Mouse (Mus musculus) heart, postnatal 0 days (tissue): ENCODE data around the gene Tbx1. TPM values are rescaled to one million over a fixed set of nuclear protein-coding genes. Genes with fewer than 3 reads are reported as not detected.

ENCODE experiments used
- ATAC-seq: fragments of 200-750 bp; cut with Nextera tagmentation; 2 replicates; pipeline ENCODE4 v1.8.0; 2017; ENCODE audit warnings: low read depth, moderate number of reproducible peaks, moderate library complexity; ENCODE audit not compliant: insufficient read depth
- DNase-seq: peaks from one replicate; pipeline ENCODE4 v3.0.0-alpha.2; 2016; ENCODE audit warnings: low spot score
- H3K27ac ChIP-seq: fragments of 300-500 bp; sonication (generic); 2 replicates; pipeline ENCODE4 v1.5.1; 2014; ENCODE audit warnings: low read depth, mild to moderate bottlenecking
- H3K27me3 ChIP-seq: fragments of 300-500 bp; sonication (generic); 2 replicates; pipeline ENCODE4 v1.6.1; 2014; ENCODE audit warnings: low read length, mixed read lengths; ENCODE audit not compliant: control insufficient read depth, insufficient read depth
- H3K36me3 ChIP-seq: fragments of 300-500 bp; sonication (generic); replicated peaks from 2 replicates; pipeline ENCODE4 v1.6.1; 2014; ENCODE audit warnings: low read length, mixed read lengths; ENCODE audit not compliant: control insufficient read depth, insufficient read depth
- H3K4me1 ChIP-seq: fragments of 300-500 bp; sonication (generic); 2 replicates; pipeline ENCODE4 v1.6.1; 2014; ENCODE audit warnings: antibody characterized with exemption; ENCODE audit not compliant: control insufficient read depth, insufficient read depth
- H3K4me2 ChIP-seq: fragments of 300-500 bp; sonication (generic); 2 replicates; pipeline ENCODE4 v1.6.1; 2014; ENCODE audit warnings: low read depth, mild to moderate bottlenecking, low read length, moderate library complexity
- H3K4me3 ChIP-seq: fragments of 300-500 bp; sonication (generic); 2 replicates; pipeline ENCODE4 v1.5.1; 2014; ENCODE audit warnings: low read depth, low read length
- H3K9ac ChIP-seq: fragments of 300-500 bp; sonication (generic); replicated peaks from 2 replicates; pipeline ENCODE4 v1.6.1; 2014; ENCODE audit warnings: low read depth, low read length, mixed read lengths
- H3K9me3 ChIP-seq: fragments of 300-500 bp; sonication (generic); replicated peaks from 2 replicates; pipeline ENCODE4 v1.6.1; 2016; ENCODE audit warnings: low read length; ENCODE audit not compliant: control insufficient read depth
- CTCF ChIP-seq: IDR thresholded peaks from 2 replicates; pipeline ENCODE4 v1.5.1; 2016; ENCODE audit warnings: antibody characterized with exemption, control low read depth, low read depth
- EP300 ChIP-seq: IDR thresholded peaks from 2 replicates; pipeline ENCODE4 v1.6.1; 2016; ENCODE audit warnings: antibody characterized with exemption, low read depth
- WGBS: fragments of 180-500 bp; shearing (Covaris S2); extraction: QIAGEN DNeasy Blood & Tissue Kit; methylation state at CpG from one replicate; pipeline ENCODE4 v1.1.7; 2014; 5-methylcytosine and 5-hydroxymethylcytosine counted together
- polyA plus RNA-seq: library from polyadenylated mRNA; unstranded; fragments of >200 nt; fragmentation: Nextera tagmentation; extraction: Ambion mirVana; gene quantifications from 2 replicates; pipeline ENCODE4 v1.2.1, GENCODE M21; 2015
- total RNA-seq: library from RNA; depleted of rRNA; stranded (reverse); fragments of >200 nt; gene quantifications from 2 replicates; pipeline ENCODE4 v1.2.3, GENCODE M21; 2014; ENCODE audit warnings: low replicate concordance

Gene Tbx1
- total and polyA plus RNA-seq, 2 experiments from 2014 or later = 0.14 to 2.1 TPM

DNA sequence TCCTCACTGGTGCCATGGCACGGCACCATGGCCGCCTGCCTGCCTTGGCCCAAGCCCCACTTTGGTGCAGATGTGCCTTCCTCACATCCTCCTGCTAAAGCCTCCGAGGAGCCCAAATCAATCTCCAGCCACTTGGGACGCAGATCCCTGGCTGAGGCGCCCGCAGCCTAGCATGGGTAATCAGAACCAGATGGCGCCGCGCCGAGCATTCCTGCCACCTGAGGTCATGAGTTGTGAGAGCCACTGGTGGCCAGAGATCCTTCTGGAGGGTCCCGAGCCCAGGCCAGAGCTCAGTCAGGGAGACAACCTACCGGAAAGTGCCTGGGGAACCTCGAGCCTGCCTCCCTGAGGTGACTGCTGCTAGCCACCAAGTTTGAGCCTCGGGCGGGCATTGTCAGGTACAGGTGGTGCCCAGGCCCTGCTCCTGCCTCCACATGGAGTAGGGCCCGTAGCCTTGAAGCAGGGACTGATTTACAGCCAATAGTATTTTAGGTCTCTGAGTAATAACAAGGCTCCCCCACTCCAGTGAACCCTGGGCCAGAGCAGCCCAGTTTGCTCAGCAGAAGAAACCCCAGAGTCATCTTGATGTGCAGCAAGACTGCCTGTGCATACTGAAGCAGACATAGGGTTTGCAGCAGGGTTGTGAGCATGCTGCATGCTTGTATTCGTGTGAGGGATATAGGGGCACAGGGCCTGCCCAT is 35.1 kb downstream of the Tbx1 start:
- 0 out of 2 replicates have a peak, but pooled peaks cover 6% of the 10 kb centered on the region for H3K27me3 ChIP-seq
- peak; percentile 76 for ATAC-seq
- 34% methylated on average over 17 of the region's 17 CpGs for WGBS
- no peaks in the 10 kb centered on the region for H3K36me3 ChIP-seq
- TF ChIP-seq EP300 (no peak), CTCF (peak; percentile 14; the same call in 1 of the 2 replicates)
- peaks cover 5% of the 10 kb centered on the region for H3K4me1 ChIP-seq
- H3K4me2 ChIP-seq = no peak overlapping the region
- H3K9ac ChIP-seq = no peak overlapping the region
- DNase-seq = peak; percentile 33
- no peak overlapping the region for H3K27ac ChIP-seq
- H3K9me3 ChIP-seq = no peaks in the 10 kb centered on the region
- H3K4me3 ChIP-seq = no peak overlapping the region

DNA sequence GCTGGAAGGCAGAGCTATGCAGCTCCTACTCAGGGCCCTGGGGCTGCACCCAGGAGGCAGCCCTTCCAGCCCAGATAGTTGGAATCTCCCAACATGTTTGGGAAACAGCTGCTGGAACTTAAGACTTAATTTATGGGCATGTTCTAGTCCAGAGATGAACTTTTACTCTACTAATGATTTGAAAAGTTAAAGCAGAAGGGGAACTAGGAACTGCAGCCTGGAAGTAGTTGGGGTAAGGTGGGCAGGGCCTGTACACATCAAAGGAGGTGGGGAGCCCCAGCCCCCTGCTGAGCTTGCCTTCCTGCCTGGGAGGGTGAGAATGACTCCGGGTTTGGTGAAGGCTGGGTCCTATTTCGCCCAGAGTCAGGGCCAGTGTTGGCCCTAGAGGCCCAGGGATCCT is 35.8 kb downstream of the Tbx1 start:
- Histone ChIP-seq H3K4me1 (peaks cover 5% of the 10 kb centered on the region), H3K36me3 (no peaks in the 10 kb centered on the region), H3K9ac (no peak overlapping the region), H3K4me3 (no peak overlapping the region), H3K27me3 (0 out of 2 replicates have a peak, but pooled peaks cover 6% of the 10 kb centered on the region), H3K27ac (no peak overlapping the region), H3K4me2 (no peak overlapping the region), H3K9me3 (no peaks in the 10 kb centered on the region)
- DNase-seq (no peak), ATAC-seq (no peak)
- 72% methylated on average over 2 of the region's 2 CpGs for WGBS
- no peak for TF ChIP-seq EP300
- no peak for TF ChIP-seq CTCF

DNA sequence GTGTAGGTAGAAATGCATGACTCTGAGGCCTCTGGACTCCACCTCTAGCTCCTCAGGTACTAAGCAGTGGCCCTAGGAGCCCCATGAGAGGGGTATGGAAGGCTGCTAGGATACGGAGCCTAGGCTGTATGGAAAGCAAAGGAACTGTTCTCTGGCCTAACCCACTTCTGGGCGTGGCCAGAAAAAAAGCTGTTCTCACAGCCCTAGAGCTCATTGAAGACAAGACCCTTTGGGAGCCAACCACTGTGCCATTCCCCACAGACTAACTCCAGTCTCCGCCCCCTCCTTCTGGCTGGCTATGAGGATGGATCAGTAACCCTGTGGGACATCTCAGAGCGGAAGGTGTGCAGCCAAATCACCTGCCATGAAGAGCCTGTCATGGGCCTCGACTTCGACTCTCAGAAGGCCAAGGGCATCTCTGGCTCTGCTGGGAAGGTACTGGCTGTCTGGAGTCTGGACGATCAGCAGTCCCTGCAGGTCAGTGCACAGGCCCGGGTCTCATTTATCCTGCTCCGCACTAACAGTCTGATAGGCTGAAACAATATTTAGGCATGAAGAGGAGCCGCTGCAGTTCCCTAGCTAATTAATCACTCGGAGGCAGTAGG is 38.3 kb downstream of the Tbx1 start:
- TF ChIP-seq CTCF (no peak), EP300 (no peak)
- no peak overlapping the region for H3K27ac ChIP-seq
- no peak for DNase-seq

DNA sequence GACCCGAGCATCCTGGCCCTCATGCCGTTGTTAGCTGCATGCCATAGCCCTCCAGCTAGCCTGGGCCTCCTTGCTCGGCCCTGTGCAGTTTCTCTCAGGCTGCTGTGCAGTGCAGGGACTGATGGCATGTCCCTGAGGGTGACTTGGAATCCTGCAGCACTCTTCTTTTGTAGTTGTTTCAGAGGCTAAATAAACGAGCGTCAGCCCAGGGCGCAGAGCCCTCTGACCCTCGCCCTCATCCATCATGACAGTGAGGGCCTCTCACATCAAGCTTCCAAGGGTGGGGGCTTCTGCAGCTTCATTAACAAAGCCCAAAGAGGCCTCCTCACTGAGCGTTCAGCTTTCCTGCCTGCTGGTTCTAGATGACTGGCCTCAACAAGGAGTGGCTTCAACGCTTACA is 38.9 kb downstream of the Tbx1 start:
- TF ChIP-seq CTCF (no peak), EP300 (no peak)
- Histone ChIP-seq H3K27ac (no peak overlapping the region), H3K4me1 (peaks cover 13% of the 10 kb centered on the region), H3K4me2 (no peak overlapping the region), H3K9me3 (no peaks in the 10 kb centered on the region), H3K27me3 (0 out of 2 replicates have a peak, but pooled peaks cover 6% of the 10 kb centered on the region), H3K4me3 (no peak overlapping the region), H3K9ac (no peak overlapping the region), H3K36me3 (no peaks in the 10 kb centered on the region)
- DNase-seq (no peak), ATAC-seq (no peak)
- WGBS = 59% methylated on average over 9 of the region's 9 CpGs

More for the DNA sequence above, 38.3 kb downstream of the Tbx1 start:
- Histone ChIP-seq H3K9ac (no peak overlapping the region), H3K36me3 (no peaks in the 10 kb centered on the region), H3K4me3 (no peak overlapping the region), H3K27me3 (0 out of 2 replicates have a peak, but pooled peaks cover 6% of the 10 kb centered on the region), H3K4me2 (no peak overlapping the region), H3K9me3 (no peaks in the 10 kb centered on the region), H3K4me1 (peaks cover 13% of the 10 kb centered on the region)
- 84% methylated on average over 11 of the region's 11 CpGs for WGBS
- no peak; the same call in 1 of the 2 replicates for ATAC-seq

DNA sequence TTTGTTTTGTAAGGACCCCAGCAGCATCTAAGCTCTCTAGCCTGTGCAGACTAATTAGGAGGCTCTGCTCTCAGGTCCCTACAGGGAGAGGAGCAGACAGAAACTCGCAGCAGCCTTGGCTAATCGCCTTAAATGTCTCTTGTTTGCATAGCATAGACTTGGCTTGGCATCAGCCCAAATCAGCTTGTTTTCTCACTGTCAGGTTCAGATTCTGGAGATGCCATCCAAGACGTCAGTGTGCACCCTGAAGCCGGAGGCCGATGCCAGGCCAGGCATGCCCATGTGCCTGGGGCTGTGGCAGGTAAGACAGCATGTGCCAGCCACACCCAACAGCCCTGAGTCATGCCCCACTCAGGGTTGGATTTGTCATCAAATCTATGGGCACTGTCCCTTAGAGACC is 42.6 kb downstream of the Tbx1 start:
- TF ChIP-seq EP300 (no peak), CTCF (no peak)
- WGBS = 65% methylated on average over 5 of the region's 5 CpGs
- DNase-seq (no peak), ATAC-seq (no peak)
- Histone ChIP-seq H3K9me3 (no peaks in the 10 kb centered on the region), H3K4me1 (peaks cover 7% of the 10 kb centered on the region; the same call in 1 of the 2 replicates), H3K9ac (no peak overlapping the region), H3K27ac (no peak overlapping the region), H3K27me3 (peaks cover 6% of the 10 kb centered on the region; the same call in 1 of the 2 replicates), H3K4me2 (no peak overlapping the region), H3K36me3 (no peaks in the 10 kb centered on the region), H3K4me3 (no peak overlapping the region)
